Mouse (Mus musculus): ENCODE results near the gene Ubl3. TPM values are rescaled to one million over a fixed set of nuclear protein-coding genes. Genes with fewer than 3 reads are reported as not detected.

Gene Ubl3
- polyA plus RNA-seq, 1 experiment from 2014 or later, result 79.9 TPM

DNA sequence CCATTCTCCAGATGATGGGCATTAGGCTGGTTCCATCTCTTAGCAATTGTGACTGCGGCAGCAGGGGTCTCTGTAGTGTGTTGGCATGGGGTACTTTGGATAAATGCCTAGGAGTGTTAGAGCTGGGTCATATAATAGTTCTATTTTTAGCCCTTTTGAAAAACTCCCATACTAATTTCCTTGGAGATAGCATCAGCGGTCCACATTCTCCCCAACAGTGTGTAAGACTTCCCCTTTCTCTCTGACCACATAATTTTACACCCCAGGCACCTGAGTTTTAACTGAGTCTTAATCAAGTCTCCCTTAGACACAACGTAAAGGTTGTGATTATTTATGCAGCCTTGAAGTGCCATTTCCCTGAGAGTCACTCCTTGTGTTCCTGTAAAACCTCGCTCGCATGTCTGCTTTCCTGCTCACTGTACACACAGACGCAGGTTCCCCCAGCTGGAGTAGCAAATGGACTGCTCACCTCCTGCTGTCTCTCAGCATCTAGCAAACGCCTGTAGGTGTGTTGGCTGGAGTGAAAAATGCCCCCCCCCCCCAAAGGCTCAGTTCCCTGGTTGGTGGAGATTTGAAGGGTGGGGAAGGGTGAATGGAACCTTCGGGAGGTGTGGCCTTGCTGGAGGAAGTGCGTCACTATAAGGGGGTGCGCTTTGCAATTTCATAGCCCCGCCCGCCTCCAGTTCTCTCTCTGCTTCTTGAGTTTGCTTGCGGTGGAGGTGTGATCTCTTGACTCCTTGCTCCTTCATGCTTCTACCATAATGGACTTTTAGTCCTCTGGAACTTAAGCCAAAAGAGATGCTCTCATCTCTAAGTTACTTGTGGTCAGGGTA, 63.5 kb downstream of the Ubl3 start:
- H3K36me3 ChIP-seq (ENCODE audit: control insufficient read depth, insufficient read depth, low read length), result no peaks in the 10 kb centered on the region
- 73% methylated on average over 13 of the region's 13 CpGs for WGBS

DNA sequence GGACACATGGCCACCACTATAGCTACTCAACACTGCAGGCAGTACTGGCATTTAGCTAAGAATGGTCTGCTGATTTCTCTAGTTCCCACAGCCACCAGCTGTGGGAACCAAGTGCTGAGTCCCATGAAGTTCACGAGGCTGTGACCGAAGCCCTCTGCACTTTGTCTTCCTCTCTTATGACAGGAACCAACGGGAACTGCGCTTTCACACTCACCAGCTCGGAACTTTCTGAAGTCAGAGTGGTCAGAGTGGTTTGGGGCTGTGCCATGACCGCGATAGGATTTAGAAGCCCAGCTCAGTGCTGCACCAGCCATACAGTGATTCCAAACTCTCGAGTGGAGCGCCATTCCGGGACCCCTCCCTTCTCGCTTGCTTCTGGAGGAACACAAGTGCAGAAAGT, 66.4 kb downstream of the Ubl3 start:
- WGBS, result 91% methylated on average over 11 of the region's 11 CpGs
- no peaks in the 10 kb centered on the region for H3K27me3 ChIP-seq (ENCODE audit: control insufficient read depth, insufficient read depth, low read depth, low read length)
- H3K9ac ChIP-seq (ENCODE audit: low read depth, low read length), result no peak overlapping the region
- H3K9me3 ChIP-seq (replicated peaks; ENCODE audit: control insufficient read depth, low read length, poor library complexity, severe bottlenecking), result no peaks in the 10 kb centered on the region
- no peak overlapping the region for H3K27ac ChIP-seq (ENCODE audit: low read length)
- H3K4me1 ChIP-seq (ENCODE audit: control insufficient read depth, insufficient read depth, low read length), result peaks cover 4% of the 10 kb centered on the region; the same call in 1 of the 2 replicates
- H3K36me3 ChIP-seq (ENCODE audit: control insufficient read depth, insufficient read depth, low read length), result no peaks in the 10 kb centered on the region
- H3K4me2 ChIP-seq (ENCODE audit: low read length), result no peak overlapping the region
- no peak overlapping the region for H3K4me3 ChIP-seq (ENCODE audit: low read depth, low read length)
- ATAC-seq, result no peak

More for the DNA sequence above, 63.5 kb downstream of the Ubl3 start:
- H3K4me3 ChIP-seq (ENCODE audit: low read depth, low read length), result no peak overlapping the region
- H3K27me3 ChIP-seq (ENCODE audit: control insufficient read depth, insufficient read depth, low read depth, low read length), result no peaks in the 10 kb centered on the region
- H3K9me3 ChIP-seq (replicated peaks; ENCODE audit: control insufficient read depth, low read length, poor library complexity, severe bottlenecking), result no peaks in the 10 kb centered on the region
- ATAC-seq, result no peak
- H3K27ac ChIP-seq (ENCODE audit: low read length), result no peak overlapping the region
- H3K9ac ChIP-seq (ENCODE audit: low read depth, low read length), result no peak overlapping the region
- no peak overlapping the region for H3K4me2 ChIP-seq (ENCODE audit: low read length)
- H3K4me1 ChIP-seq (ENCODE audit: control insufficient read depth, insufficient read depth, low read length), result peaks cover 4% of the 10 kb centered on the region; the same call in 1 of the 2 replicates

DNA sequence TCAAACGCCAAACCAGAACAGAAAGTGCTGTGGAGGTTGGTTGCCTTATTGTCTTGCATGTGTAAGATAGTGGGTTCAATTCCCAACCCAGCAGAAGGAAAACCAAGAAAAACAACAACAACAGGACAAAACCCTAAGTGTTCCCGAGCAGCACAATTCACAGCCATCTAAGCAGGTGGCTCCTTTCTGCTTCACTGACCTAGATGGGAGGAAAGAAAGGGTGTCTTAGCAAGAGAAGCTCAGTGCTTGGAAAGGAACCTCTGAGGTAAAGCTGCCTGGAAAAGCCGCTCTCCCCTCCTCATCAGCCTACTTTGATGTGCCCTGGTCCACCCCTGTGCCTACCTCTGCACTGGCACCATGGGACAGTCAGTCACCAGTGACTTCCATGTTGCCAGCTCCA, 70.8 kb downstream of the Ubl3 start:
- Histone ChIP-seq H3K4me2 (ENCODE audit: low read length) (no peak overlapping the region), H3K27ac (ENCODE audit: low read length) (no peak overlapping the region), H3K9me3 (replicated peaks; ENCODE audit: control insufficient read depth, low read length, poor library complexity, severe bottlenecking) (no peaks in the 10 kb centered on the region), H3K9ac (ENCODE audit: low read depth, low read length) (no peak overlapping the region), H3K27me3 (ENCODE audit: control insufficient read depth, insufficient read depth, low read depth, low read length) (no peaks in the 10 kb centered on the region), H3K36me3 (ENCODE audit: control insufficient read depth, insufficient read depth, low read length) (no peaks in the 10 kb centered on the region), H3K4me3 (ENCODE audit: low read depth, low read length) (no peak overlapping the region), H3K4me1 (ENCODE audit: control insufficient read depth, insufficient read depth, low read length) (no peaks in the 10 kb centered on the region)
- no peak for ATAC-seq
- 80% methylated on average over 3 of the region's 3 CpGs for WGBS

DNA sequence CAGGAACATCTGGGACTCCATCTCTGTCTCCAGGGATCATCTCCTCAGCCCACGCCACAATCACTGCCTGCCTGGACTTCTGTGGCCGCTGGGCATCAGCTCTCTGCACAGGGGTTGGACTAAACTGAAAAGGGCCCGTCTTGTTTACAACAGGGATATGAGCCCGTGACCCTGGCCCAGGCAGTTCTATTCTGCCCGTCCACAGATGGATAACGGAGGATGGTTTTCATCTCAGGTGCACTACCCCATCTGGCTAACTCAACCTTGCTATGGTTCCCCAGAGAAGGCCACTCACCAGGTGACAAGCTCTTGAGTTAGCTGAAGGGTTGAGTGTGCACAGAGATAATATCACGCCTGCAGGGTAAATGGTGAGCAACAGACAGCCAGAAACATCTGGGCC, 78.2 kb downstream of the Ubl3 start:
- H3K27ac ChIP-seq (ENCODE audit: low read length), result no peak overlapping the region
- no peak overlapping the region for H3K4me2 ChIP-seq (ENCODE audit: low read length)
- no peak for ATAC-seq
- no peaks in the 10 kb centered on the region for H3K4me1 ChIP-seq (ENCODE audit: control insufficient read depth, insufficient read depth, low read length)
- H3K36me3 ChIP-seq (ENCODE audit: control insufficient read depth, insufficient read depth, low read length), result no peaks in the 10 kb centered on the region
- WGBS, result 80% methylated on average over 7 of the region's 7 CpGs
- H3K27me3 ChIP-seq (ENCODE audit: control insufficient read depth, insufficient read depth, low read depth, low read length), result no peaks in the 10 kb centered on the region
- no peak overlapping the region for H3K4me3 ChIP-seq (ENCODE audit: low read depth, low read length)
- no peaks in the 10 kb centered on the region for H3K9me3 ChIP-seq (replicated peaks; ENCODE audit: control insufficient read depth, low read length, poor library complexity, severe bottlenecking)
- no peak overlapping the region for H3K9ac ChIP-seq (ENCODE audit: low read depth, low read length)

DNA sequence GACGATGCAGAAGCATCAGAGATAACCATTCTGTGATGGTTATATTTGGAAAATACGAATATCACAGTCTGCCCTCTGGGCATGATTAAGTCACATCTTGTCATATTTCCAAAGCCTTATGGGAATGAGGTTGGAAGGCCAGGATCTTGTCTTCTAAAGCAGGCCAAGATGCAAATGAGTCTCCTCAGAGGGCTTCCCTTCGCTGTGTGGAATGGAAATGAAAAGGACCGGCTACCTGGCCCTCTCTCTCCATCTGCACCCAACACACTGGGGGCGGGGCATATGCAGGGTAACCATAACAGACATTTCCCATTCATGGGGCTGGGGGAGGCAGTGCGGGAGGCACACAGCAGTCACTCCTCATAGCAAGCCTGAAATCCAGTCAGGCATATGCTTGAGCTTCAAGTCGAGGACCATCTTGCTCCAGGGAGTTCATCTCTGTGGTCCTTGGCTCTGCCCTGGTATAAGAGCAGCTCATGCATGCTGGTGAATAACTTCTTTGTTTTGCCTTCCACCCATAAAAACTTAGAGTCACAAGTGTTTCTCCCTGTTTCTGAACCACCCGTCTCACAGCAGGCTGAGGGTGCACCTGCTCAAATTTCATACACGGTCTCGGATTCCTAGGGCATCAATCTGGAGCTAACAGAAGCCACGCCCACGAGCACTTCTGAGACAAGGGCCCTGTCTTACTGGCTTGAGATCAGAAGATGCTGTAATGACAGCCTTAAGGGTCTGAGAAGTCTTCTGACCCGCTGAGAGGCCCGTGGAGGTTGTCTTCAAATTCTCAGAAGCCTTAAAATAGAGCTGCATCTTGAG, 83.8 kb downstream of the Ubl3 start:
- no peaks in the 10 kb centered on the region for H3K9me3 ChIP-seq (replicated peaks; ENCODE audit: control insufficient read depth, low read length, poor library complexity, severe bottlenecking)
- H3K4me1 ChIP-seq (ENCODE audit: control insufficient read depth, insufficient read depth, low read length), result no peaks in the 10 kb centered on the region
- no peak overlapping the region for H3K27ac ChIP-seq (ENCODE audit: low read length)
- no peak overlapping the region for H3K9ac ChIP-seq (ENCODE audit: low read depth, low read length)
- no peak overlapping the region for H3K4me3 ChIP-seq (ENCODE audit: low read depth, low read length)
- H3K36me3 ChIP-seq (ENCODE audit: control insufficient read depth, insufficient read depth, low read length), result no peaks in the 10 kb centered on the region
- H3K27me3 ChIP-seq (ENCODE audit: control insufficient read depth, insufficient read depth, low read depth, low read length), result no peaks in the 10 kb centered on the region
- H3K4me2 ChIP-seq (ENCODE audit: low read length), result no peak overlapping the region
- no peak for ATAC-seq
- 56% methylated on average over 14 of the region's 14 CpGs for WGBS

DNA sequence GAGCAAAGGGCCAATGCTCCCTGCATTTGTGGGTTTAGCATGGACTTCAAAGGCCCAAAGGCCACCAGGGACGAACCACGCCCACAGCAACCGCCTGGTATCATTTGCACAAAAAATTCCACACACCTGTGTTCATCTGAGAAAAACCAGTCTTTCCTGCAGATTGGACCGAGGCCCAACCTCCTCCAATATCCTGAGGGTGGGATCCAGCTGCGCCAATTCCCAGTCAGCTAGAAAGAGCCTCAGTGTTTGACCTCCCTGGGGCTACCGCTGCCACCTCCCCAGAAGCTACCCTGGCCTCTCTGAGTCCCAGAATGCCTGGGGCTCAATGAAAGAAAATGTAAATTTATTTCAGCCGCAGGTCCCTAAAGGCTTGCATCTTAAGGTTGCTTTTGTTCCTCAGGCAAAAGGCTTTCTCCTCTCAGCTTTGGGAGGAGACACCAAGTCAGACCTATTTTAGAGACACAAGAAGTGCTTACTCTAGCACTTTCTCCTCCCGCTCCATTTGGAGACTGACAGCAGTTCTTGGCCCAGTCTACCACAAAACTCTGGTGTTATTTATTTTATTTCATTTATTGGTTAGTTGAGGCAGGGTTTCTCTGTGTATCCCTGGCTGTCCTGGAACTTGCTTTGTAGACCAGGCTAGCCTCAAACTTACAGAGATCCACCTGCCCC, 85.5 kb downstream of the Ubl3 start:
- no peak overlapping the region for H3K4me2 ChIP-seq (ENCODE audit: low read length)
- H3K9me3 ChIP-seq (replicated peaks; ENCODE audit: control insufficient read depth, low read length, poor library complexity, severe bottlenecking), result no peaks in the 10 kb centered on the region
- ATAC-seq, result no peak
- H3K4me3 ChIP-seq (ENCODE audit: low read depth, low read length), result no peak overlapping the region
- no peaks in the 10 kb centered on the region for H3K36me3 ChIP-seq (ENCODE audit: control insufficient read depth, insufficient read depth, low read length)
- WGBS, result 22% methylated on average over 8 of the region's 8 CpGs
- H3K27ac ChIP-seq (ENCODE audit: low read length), result no peak overlapping the region
- no peaks in the 10 kb centered on the region for H3K4me1 ChIP-seq (ENCODE audit: control insufficient read depth, insufficient read depth, low read length)
- H3K27me3 ChIP-seq (ENCODE audit: control insufficient read depth, insufficient read depth, low read depth, low read length), result no peaks in the 10 kb centered on the region
- no peak overlapping the region for H3K9ac ChIP-seq (ENCODE audit: low read depth, low read length)

DNA sequence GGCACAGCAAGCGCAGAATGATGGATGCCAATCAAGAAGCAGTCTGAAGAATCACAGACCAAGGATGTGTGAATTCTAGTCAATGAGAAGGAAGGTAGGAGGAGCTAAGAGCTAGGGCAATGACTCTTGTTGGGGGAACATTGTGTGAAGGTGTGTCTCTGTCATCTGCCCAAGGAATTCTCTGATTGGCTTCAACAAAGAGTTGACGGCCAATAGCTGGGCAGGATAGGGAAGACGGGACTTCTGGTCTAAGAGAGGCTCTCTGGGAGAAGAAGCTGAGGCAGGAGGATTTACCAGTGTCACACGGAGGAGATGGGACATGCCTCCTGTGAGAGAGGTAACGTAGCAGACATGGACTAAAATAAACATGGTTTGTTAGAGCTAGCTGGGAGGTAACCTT, 86.5 kb downstream of the Ubl3 start:
- H3K9ac ChIP-seq (ENCODE audit: low read depth, low read length), result no peak overlapping the region
- H3K4me2 ChIP-seq (ENCODE audit: low read length), result no peak overlapping the region
- H3K9me3 ChIP-seq (replicated peaks; ENCODE audit: control insufficient read depth, low read length, poor library complexity, severe bottlenecking), result no peaks in the 10 kb centered on the region
- WGBS, result 93% methylated on average over 5 of the region's 5 CpGs
- ATAC-seq, result no peak
- H3K4me3 ChIP-seq (ENCODE audit: low read depth, low read length), result no peak overlapping the region
- H3K36me3 ChIP-seq (ENCODE audit: control insufficient read depth, insufficient read depth, low read length), result no peaks in the 10 kb centered on the region
- no peaks in the 10 kb centered on the region for H3K27me3 ChIP-seq (ENCODE audit: control insufficient read depth, insufficient read depth, low read depth, low read length)
- H3K27ac ChIP-seq (ENCODE audit: low read length), result no peak overlapping the region
- H3K4me1 ChIP-seq (ENCODE audit: control insufficient read depth, insufficient read depth, low read length), result no peaks in the 10 kb centered on the region

DNA sequence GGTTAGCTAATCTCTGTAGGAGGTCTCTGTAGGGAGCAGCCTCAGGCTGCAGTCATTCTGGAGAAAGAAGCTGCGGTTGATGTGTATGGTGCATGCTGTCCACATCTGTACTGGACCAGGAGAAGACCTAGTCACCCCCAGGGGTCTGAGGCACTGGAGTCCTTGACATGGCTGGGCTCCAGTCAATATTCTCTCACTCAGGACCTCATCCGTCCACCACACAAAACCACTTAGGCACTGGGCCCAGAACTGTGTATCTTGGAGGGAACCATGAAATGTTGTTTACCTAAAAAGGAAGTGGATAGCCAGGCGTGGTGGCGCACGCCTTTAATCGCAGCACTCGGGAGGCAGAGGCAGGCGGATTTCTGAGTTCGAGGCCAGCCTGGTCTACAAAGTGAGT, 87.5 kb downstream of the Ubl3 start:
- Histone ChIP-seq H3K27ac (ENCODE audit: low read length) (no peak overlapping the region), H3K9me3 (replicated peaks; ENCODE audit: control insufficient read depth, low read length, poor library complexity, severe bottlenecking) (no peaks in the 10 kb centered on the region), H3K4me2 (ENCODE audit: low read length) (no peak overlapping the region), H3K27me3 (ENCODE audit: control insufficient read depth, insufficient read depth, low read depth, low read length) (no peaks in the 10 kb centered on the region), H3K9ac (ENCODE audit: low read depth, low read length) (no peak overlapping the region), H3K4me3 (ENCODE audit: low read depth, low read length) (no peak overlapping the region), H3K36me3 (ENCODE audit: control insufficient read depth, insufficient read depth, low read length) (no peaks in the 10 kb centered on the region), H3K4me1 (ENCODE audit: control insufficient read depth, insufficient read depth, low read length) (no peaks in the 10 kb centered on the region)
- no peak for ATAC-seq
- 95% methylated on average over 8 of the region's 9 CpGs for WGBS

DNA sequence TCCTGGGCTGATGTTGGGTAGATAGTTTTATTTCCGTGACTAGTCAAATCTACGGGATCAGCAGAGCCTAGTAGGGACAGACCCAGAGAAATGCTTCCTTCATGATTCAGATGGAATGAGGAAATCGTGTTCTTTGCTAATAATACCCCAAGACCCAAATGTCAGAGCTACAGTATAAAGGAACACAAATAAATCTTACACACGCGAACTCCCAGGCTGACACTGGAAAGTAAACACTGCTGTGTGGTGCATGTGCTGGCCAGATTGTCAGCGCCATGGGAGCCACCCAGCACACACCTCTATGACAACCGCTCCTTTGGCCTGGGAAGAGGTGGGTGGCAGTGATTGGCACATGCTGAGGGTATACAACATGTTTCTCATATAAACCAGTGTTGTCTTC, 88.1 kb downstream of the Ubl3 start:
- Histone ChIP-seq H3K4me2 (ENCODE audit: low read length) (no peak overlapping the region), H3K4me1 (ENCODE audit: control insufficient read depth, insufficient read depth, low read length) (no peaks in the 10 kb centered on the region), H3K27me3 (ENCODE audit: control insufficient read depth, insufficient read depth, low read depth, low read length) (no peaks in the 10 kb centered on the region), H3K4me3 (ENCODE audit: low read depth, low read length) (no peak overlapping the region), H3K9ac (ENCODE audit: low read depth, low read length) (no peak overlapping the region), H3K36me3 (ENCODE audit: control insufficient read depth, insufficient read depth, low read length) (no peaks in the 10 kb centered on the region), H3K9me3 (replicated peaks; ENCODE audit: control insufficient read depth, low read length, poor library complexity, severe bottlenecking) (no peaks in the 10 kb centered on the region), H3K27ac (ENCODE audit: low read length) (no peak overlapping the region)
- WGBS, result 86% methylated on average over 7 of the region's 7 CpGs
- ATAC-seq, result no peak

All from midbrain, embryonic 16.5 days (tissue).